Mouse (Mus musculus) bone marrow, adult 2 months (tissue): Measurements from ENCODE around the gene Rpl7l1.

Source experiments
- CTCF ChIP-seq: fragments of 200-500 bp; IDR thresholded peaks from 2 replicates; pipeline ENCODE4 v1.5.1; 2011; ENCODE audit warnings: low read length, control low read depth; ENCODE audit not compliant: control insufficient read depth, insufficient read depth
- POLR2A ChIP-seq: fragments of 200-500 bp; IDR thresholded peaks from 2 replicates; pipeline ENCODE4 v1.6.1; 2011; ENCODE audit warnings: low read depth, mild to moderate bottlenecking, control low read depth, low read length, borderline replicate concordance; ENCODE audit not compliant: control insufficient read depth

GRCm38 (mm10) chr17:46771025-46771424 is 11.4 kb downstream of the Rpl7l1 start:
- TF ChIP-seq CTCF, result no peak
- TF ChIP-seq POLR2A, result no peak
